Mouse (Mus musculus) liver, embryonic 15.5 days (tissue): Measurements from ENCODE around the gene Trim67. TPM values are rescaled to one million over a fixed set of nuclear protein-coding genes. Genes with fewer than 3 reads are reported as not detected.

Experiments
- ATAC-seq: fragments of 200-750 bp; cut with Nextera tagmentation; 2 replicates; pipeline ENCODE4 v1.8.0; 2017; ENCODE audit warnings: moderate number of reproducible peaks, mild to moderate bottlenecking, moderate library complexity; ENCODE audit not compliant: insufficient read depth
- H3K27ac ChIP-seq: fragments of 300-500 bp; sonication (generic); replicated peaks from 2 replicates; pipeline ENCODE4 v1.5.1; 2015; ENCODE audit warnings: mild to moderate bottlenecking, inconsistent platforms
- H3K27me3 ChIP-seq: fragments of 300-500 bp; sonication (generic); 2 replicates; pipeline ENCODE4 v1.6.1; 2015; ENCODE audit warnings: mild to moderate bottlenecking, inconsistent platforms
- H3K36me3 ChIP-seq: fragments of 300-500 bp; sonication (generic); replicated peaks from 2 replicates; pipeline ENCODE4 v1.6.1; 2015; ENCODE audit warnings: moderate library complexity, mild to moderate bottlenecking, inconsistent platforms
- H3K4me1 ChIP-seq: fragments of 300-500 bp; sonication (generic); replicated peaks from 2 replicates; pipeline ENCODE4 v1.6.1; 2015; ENCODE audit warnings: inconsistent platforms
- H3K4me2 ChIP-seq: fragments of 300-500 bp; sonication (generic); 2 replicates; pipeline ENCODE4 v1.6.1; 2015; ENCODE audit warnings: moderate library complexity, mild to moderate bottlenecking, inconsistent platforms
- H3K4me3 ChIP-seq: fragments of 300-500 bp; sonication (generic); replicated peaks from 2 replicates; pipeline ENCODE4 v1.5.1; 2015; ENCODE audit warnings: mild to moderate bottlenecking, inconsistent platforms
- H3K9ac ChIP-seq: fragments of 300-500 bp; sonication (generic); 2 replicates; pipeline ENCODE4 v1.6.1; 2015; ENCODE audit warnings: moderate library complexity, mild to moderate bottlenecking, inconsistent platforms
- H3K9me3 ChIP-seq: fragments of 300-500 bp; sonication (generic); replicated peaks from 2 replicates; pipeline ENCODE4 v1.6.1; 2016; ENCODE audit warnings: inconsistent platforms
- WGBS: fragments of 180-500 bp; shearing (Covaris S2); methylation state at CpG from one replicate; pipeline ENCODE4 v1.1.7; 2015; ENCODE audit warnings: mixed read lengths; ENCODE audit not compliant: insufficient replicate concordance; 5-methylcytosine and 5-hydroxymethylcytosine counted together
- polyA plus RNA-seq: library from polyadenylated mRNA; unstranded; fragments of >200 nt; fragmentation: Nextera tagmentation; extraction: Ambion mirVana; gene quantifications from 2 replicates; pipeline ENCODE4 v1.2.1, GENCODE M21; 2015

Gene Trim67
- polyA plus RNA-seq, 1 experiment from 2014 or later = 0.01 TPM

DNA sequence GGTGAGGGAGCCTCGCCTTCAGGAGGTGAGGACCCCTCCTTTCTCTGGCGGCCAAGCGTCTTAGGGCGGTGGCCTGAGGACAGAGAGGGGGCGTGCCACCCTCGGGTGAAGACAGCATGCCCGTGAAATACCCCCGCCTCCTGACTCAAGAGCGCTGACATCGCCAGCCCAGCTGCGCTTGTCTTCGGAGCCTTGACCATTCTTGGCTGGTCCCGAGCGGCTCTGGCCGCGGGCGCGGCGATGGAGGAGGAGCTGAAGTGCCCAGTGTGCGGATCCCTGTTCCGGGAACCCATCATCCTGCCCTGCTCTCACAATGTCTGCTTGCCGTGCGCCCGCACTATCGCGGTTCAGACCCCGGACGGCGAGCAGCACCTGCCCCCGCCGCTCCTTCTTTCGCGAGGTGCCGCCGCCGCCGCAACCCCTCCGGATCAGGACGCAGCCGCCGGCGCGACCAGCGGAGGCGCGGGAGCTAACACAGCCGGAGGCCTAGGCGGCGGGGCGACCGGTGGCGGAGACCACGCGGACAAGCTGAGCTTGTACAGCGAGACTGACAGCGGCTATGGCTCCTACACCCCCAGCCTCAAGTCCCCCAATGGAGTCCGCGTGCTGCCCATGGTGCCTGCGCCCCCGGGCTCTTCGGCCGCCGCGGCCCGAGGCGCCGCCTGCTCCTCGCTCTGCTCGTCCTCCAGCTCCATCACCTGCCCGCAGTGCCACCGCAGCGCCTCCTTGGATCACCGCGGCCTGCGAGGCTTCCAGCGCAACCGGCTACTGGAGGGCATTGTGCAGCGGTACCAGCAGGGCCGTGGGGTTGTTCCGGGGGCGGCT is 981 bp downstream of the Trim67 start:
- no peak overlapping the region for H3K9ac ChIP-seq

DNA sequence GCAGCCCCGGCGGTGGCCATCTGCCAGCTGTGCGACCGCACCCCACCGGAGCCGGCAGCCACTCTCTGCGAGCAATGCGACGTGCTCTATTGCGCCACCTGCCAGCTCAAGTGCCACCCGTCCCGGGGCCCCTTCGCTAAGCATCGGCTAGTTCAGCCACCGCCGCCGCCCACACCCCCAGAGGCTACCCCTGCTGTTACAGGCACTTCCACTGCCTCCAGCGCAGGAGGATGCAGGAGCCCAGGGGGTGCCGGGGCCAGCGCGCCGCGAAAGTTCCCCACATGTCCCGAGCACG is 1.5 kb downstream of the Trim67 start:
- Histone ChIP-seq H3K9me3 (no peaks in the 10 kb centered on the region), H3K9ac (no peak overlapping the region), H3K36me3 (no peaks in the 10 kb centered on the region), H3K27ac (no peak overlapping the region), H3K4me2 (peak overlapping the region; percentile 75), H3K4me1 (peaks cover 26% of the 10 kb centered on the region), H3K4me3 (peak overlapping the region; percentile 15), H3K27me3 (peaks cover 75% of the 10 kb centered on the region)
- no peak for ATAC-seq
- under 1% methylated on average over 25 of the region's 25 CpGs for WGBS

More for the DNA sequence above, 981 bp downstream of the Trim67 start:
- 2% methylated on average over 81 of the region's 81 CpGs for WGBS
- ATAC-seq = no peak
- Histone ChIP-seq H3K27me3 (peaks cover 75% of the 10 kb centered on the region), H3K4me2 (peak overlapping the region; percentile 75), H3K4me3 (peak overlapping the region; percentile 15), H3K36me3 (no peaks in the 10 kb centered on the region), H3K9me3 (no peaks in the 10 kb centered on the region), H3K4me1 (peaks cover 26% of the 10 kb centered on the region), H3K27ac (no peak overlapping the region)

DNA sequence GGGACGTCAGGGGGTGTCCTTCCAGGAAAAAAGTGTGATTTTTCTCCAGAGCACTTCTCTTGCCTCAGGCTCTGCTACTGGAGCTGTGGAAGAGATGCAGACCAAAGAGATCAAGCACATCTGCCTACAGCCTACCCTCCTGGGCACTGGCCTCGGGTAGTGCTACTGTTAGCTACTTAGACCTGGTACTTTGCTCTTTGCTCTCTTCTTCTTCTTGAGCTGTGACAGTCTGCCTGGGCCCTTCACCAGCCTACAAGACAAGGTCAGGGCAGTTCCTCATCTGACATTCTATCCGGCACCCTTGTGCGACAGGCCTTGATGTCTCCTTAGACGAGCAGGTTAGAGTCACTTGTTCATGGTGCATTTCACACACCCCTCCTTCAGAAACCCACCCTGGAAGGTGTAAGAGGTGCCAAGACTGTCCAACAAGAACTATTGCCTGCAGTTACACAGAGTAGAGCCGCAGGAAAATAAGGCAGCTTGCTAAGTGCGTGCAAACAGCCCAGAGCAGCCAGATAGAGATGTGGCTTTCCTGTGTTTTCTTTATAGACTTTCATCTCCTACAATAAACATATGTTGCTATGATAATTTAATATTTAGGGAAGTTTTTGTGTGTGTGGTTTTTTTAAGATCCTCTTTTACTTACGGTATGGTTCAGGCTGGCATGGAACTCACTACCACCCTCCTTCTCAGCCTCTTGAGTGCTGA is 3.0 kb downstream of the Trim67 start:
- Histone ChIP-seq H3K4me1 (peaks cover 26% of the 10 kb centered on the region), H3K27ac (no peak overlapping the region), H3K4me2 (no peak overlapping the region), H3K36me3 (no peaks in the 10 kb centered on the region), H3K9ac (no peak overlapping the region), H3K27me3 (peaks cover 68% of the 10 kb centered on the region), H3K4me3 (no peak overlapping the region), H3K9me3 (no peaks in the 10 kb centered on the region)
- ATAC-seq = no peak
- 49% methylated on average over 8 of the region's 8 CpGs for WGBS

DNA sequence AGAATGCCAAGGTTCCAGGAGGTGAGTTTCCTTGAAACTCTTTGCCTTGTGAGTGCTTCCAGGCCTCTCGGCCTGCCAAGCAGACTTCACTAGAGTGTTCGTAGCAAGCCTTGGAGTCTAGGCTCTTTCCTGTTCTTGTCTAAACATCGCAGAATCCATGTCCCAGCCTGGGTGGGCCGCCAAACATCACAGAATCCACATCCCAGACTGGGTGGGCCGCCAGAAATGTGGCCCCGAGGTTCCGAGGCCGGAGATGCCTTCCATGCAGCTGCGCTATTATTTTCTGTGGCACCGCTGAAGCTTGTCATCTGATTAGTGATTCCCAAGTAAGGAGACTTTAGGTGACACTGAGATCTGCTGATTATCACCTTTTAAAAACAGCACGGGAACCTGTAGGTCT is 7.7 kb downstream of the Trim67 start:
- Histone ChIP-seq H3K4me1 (no peaks in the 10 kb centered on the region), H3K27me3 (peaks cover 22% of the 10 kb centered on the region), H3K36me3 (no peaks in the 10 kb centered on the region), H3K27ac (no peak overlapping the region), H3K9ac (no peak overlapping the region), H3K9me3 (no peaks in the 10 kb centered on the region), H3K4me3 (no peak overlapping the region), H3K4me2 (no peak overlapping the region)
- 28% methylated on average over 11 of the region's 11 CpGs for WGBS
- no peak for ATAC-seq

DNA sequence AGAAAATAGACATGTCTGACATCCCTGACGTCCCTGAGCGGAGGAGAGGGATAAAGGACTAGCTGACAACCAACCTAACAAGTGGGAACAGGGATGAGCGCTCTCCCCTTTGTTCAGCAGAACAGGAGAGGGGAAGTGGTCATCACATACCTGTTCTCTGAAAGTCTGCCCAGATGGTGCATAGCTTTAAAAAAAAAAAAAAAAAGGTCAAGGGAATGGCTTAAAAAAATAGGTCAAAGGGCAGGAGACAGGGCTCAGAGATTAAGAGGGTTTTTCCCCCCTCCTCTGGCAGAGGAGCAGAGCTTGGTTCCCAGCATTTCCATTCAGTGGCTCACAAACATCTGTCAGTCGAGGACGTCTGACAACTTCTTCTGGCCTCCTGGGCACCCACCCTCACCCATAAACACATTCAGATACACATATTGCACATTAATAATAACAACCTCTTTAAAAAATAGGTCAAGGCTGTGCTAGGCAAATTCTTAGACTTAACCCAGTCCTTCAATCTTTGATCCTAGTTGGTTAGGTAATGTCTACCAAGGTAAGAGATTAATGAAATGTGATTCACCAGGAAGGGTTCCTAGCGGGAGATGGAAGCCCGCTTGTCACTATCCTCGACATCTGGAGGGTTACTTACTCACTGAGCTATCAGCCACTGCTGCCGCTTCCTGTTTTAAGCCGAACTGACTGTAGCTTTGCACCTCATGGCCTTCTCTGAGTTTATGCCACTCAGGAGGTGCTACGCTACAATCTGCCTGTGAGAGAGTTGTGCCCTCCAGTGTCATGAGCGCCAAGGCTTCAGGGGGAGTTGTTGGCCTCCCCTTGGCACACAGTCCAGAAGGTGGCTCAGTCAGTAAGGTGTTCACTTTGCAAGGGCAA is 11.2 kb downstream of the Trim67 start:
- Histone ChIP-seq H3K9ac (no peak overlapping the region), H3K36me3 (no peaks in the 10 kb centered on the region), H3K9me3 (no peaks in the 10 kb centered on the region), H3K4me1 (no peaks in the 10 kb centered on the region), H3K4me3 (no peak overlapping the region), H3K4me2 (no peak overlapping the region), H3K27me3 (no peaks in the 10 kb centered on the region), H3K27ac (no peak overlapping the region)
- WGBS = 36% methylated on average over 12 of the region's 12 CpGs
- no peak for ATAC-seq

DNA sequence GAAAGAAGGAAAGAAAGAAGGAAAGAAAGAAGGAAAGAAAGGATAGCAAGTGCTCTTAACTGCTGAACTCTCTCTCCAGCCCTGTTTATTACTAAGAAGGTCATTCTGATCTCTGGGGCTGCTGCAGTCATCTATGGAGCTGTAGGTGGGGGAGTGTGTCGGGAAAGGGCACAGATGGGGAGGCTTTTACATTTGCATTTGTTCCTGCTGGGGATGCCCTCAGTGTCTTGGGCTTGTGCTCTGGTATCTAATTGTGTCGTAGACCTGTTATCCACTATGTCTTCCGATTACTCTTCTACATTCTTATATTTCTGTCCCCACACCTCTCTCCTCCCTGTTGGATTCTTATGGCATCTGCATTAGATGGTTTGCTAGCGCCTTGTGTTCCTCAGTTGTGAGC is 13.1 kb downstream of the Trim67 start:
- Histone ChIP-seq H3K27ac (no peak overlapping the region), H3K9me3 (no peaks in the 10 kb centered on the region), H3K4me2 (no peak overlapping the region), H3K4me1 (no peaks in the 10 kb centered on the region), H3K27me3 (no peaks in the 10 kb centered on the region), H3K36me3 (no peaks in the 10 kb centered on the region), H3K9ac (no peak overlapping the region), H3K4me3 (no peak overlapping the region)
- WGBS = 66% methylated on average over 4 of the region's 4 CpGs
- no peak for ATAC-seq

DNA sequence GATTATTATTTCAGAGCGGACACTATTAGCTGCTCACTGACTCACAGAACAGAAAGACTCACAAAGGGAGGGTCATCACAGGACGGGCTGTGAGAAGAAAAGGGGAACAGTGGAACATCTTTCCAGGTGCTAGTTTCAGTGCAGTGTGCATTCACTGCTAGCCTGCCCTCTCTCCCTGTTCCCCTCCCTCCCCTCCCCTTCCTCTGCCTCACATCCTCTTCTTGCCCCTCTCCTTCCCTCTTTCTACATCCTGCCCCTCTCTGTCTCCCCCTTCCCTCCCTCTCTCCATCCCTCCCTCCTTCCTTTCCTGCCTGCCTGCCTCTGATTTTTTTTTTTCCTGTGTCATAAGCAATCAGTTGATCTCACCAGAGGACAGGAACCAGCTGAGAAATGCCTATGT is 16.5 kb downstream of the Trim67 start:
- H3K4me3 ChIP-seq = no peak overlapping the region
- ATAC-seq = no peak
- H3K9ac ChIP-seq = no peak overlapping the region
- no peaks in the 10 kb centered on the region for H3K9me3 ChIP-seq
- H3K27ac ChIP-seq = no peak overlapping the region
- no peak overlapping the region for H3K4me2 ChIP-seq
- no peaks in the 10 kb centered on the region for H3K4me1 ChIP-seq
- no peaks in the 10 kb centered on the region for H3K36me3 ChIP-seq
- WGBS = 36% methylated on average over 2 of the region's 2 CpGs
- no peaks in the 10 kb centered on the region for H3K27me3 ChIP-seq

DNA sequence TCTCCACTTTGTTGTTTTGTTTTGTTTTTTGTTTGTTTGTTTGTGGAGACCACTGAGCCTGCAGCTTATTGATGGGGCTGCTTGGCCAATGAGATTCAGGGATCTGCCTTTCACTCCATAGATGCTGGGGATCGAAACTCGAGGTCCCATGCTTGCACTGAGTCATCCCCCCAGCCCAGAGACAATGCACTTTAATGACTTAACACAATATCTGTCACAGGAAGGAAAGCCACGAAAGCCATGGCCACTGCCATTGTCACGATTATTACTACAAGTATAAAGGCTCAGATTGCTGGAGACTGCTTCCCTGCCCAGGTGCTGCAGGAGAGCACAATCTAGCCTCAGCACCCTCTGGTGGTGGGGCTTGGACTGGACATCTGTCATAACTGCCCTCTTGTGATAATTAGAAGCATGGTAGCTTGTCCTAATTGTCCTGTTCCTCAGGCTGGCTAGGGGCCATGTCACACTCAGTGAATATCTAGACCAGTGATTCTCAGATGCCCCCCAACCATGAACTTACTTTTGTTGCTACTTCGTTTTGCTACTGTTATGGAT is 17.2 kb downstream of the Trim67 start:
- WGBS = 32% methylated on average over 5 of the region's 5 CpGs
- no peak overlapping the region for H3K27ac ChIP-seq
- H3K36me3 ChIP-seq = no peaks in the 10 kb centered on the region
- no peak overlapping the region for H3K4me2 ChIP-seq
- ATAC-seq = no peak
- no peak overlapping the region for H3K4me3 ChIP-seq
- H3K9me3 ChIP-seq = no peaks in the 10 kb centered on the region
- no peak overlapping the region for H3K9ac ChIP-seq
- no peaks in the 10 kb centered on the region for H3K27me3 ChIP-seq
- no peaks in the 10 kb centered on the region for H3K4me1 ChIP-seq

DNA sequence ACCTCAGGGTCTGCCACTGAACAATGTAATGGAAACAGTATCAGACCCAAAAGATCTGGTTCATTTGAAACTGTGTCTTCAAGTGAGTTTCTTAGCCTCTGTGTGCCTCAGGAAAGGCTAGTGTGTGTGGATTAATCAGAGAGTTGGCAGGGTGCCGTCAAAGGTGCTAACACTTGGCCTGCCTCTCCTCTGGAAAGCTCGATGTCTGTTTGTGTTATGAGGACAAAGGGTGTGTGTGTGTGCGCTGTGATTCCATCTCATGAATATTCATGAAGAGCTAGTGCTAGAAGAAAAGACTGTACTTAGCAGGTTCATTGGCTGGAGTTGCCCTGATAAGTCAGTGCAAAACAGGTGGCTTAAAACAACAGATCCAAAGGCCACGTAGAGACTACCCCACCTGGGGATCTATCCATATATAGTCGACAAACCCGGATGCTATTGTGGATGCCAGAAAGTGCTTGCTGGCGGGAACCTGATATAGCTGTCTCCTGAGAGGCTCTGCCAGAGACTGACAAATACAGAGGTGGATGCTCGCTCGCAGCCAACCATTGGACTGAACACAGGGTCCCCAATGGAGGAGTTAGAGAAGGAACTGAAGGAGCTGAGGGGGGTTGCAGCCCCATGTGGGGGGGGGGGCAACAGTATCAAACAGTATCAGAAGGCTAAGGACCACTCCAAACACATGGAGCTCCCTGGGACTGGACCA is 17.9 kb downstream of the Trim67 start:
- H3K9me3 ChIP-seq = no peaks in the 10 kb centered on the region
- 46% methylated on average over 9 of the region's 9 CpGs for WGBS
- H3K4me3 ChIP-seq = no peak overlapping the region
- H3K4me1 ChIP-seq = no peaks in the 10 kb centered on the region
- no peak for ATAC-seq
- H3K36me3 ChIP-seq = no peaks in the 10 kb centered on the region
- no peaks in the 10 kb centered on the region for H3K27me3 ChIP-seq
- H3K4me2 ChIP-seq = no peak overlapping the region
- no peak overlapping the region for H3K9ac ChIP-seq
- no peak overlapping the region for H3K27ac ChIP-seq

DNA sequence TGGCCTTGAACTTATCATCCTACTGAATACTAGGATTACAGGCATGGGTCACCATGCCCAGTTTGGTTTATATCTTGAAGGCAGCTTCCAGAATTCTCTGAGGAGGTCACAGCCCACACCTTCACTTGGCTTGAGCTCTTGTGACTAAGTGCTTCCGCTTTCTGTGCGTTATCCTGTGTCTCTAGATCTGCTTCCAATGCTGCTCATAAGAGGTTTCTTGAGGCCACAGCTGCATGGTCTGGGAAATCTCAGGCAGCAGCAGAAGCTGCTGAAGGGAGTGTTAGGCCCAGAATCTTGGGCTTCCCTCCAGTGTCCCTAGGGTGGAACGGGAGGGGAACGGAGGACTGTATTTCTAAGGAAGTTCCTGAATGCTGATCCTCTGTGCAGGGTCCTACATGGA is 20.4 kb downstream of the Trim67 start:
- WGBS = 80% methylated on average over 4 of the region's 4 CpGs

More for the DNA sequence above, 20.4 kb downstream of the Trim67 start:
- ATAC-seq = no peak
- Histone ChIP-seq H3K27ac (no peak overlapping the region), H3K4me1 (no peaks in the 10 kb centered on the region), H3K27me3 (no peaks in the 10 kb centered on the region), H3K4me3 (no peak overlapping the region), H3K9me3 (no peaks in the 10 kb centered on the region), H3K36me3 (no peaks in the 10 kb centered on the region), H3K9ac (no peak overlapping the region), H3K4me2 (no peak overlapping the region)
